Mouse (Mus musculus): ENCODE results near the gene Il13. TPM values are rescaled to one million over a fixed set of nuclear protein-coding genes. Genes with fewer than 3 reads are reported as not detected.
A peak's percentile ranks its signal among the peaks of the same experiment; 100 is the strongest.

Il13 gene
- total RNA-seq, 2 experiments from 2014 or later, result not detected

DNA sequence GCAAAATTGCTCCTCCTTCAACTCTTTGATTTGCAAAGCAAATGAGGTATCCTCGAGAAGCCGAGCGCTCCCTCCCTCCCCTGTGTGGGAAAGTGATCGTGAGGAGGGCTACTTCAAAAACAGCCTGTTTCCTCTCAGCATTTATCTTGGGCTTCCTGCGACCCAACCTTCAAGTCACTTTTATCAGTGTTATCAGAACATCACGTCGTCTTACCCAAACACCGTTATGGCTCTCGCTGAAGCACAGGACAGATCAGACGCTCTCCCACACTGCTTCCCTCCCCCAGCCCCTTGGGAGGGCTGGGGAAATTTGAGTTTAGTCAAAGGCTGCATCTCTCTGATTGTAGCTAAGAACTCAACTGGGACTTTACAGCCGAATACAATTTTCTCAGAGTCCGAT is 28.9 kb downstream of the Il13 start:
- intact Hi-C loops (cut with DNase I), result no loop called here
- no peak for DNase-seq (ENCODE audit: extremely low spot score in 1 of 2, low spot score in 2 of 2)

DNA sequence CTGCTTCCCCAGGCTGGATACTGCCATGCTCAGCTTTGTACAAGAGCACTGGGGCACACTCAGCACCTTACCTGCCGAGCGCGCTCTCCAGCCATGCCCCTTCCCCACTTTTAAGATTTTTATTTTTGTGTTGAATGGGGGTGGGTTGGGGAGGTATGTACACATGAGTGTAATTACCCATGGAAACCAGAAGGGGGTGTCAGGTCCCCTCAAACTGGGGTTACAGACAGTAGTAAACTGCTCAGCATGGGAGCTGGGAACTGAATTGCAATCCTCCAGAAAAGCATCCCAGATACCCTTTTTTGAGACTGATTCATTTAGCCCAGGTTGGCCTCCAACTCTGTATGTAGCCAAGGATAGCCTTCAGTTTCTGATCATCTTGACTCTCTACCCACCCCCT is 29.5 kb downstream of the Il13 start:
- intact Hi-C loops (cut with DNase I), result no loop called here
- no peak for DNase-seq (ENCODE audit: extremely low spot score in 1 of 2, low spot score in 2 of 2)

DNA sequence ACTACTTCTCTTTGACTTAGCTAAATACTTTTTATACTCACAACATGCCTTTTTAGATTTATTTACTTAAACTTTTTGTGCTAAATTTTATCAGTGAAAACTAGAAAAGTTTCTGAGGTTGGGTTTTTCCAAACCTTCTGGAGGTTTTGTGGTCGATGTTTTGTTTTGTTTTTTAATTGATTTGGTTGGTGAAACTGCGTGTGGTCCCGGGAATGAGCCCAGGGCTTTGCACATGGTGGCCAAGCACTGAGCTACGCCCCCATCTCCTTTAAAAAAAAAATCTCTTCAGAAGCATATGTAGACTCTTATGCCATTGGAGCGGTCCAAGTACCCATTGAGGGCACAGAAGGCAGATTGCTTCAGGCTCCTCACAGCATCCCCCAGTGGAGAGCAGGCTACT is 43.4 kb downstream of the Il13 start:
- no peak for DNase-seq (ENCODE audit: extremely low spot score in 1 of 2, low spot score in 2 of 2)
- intact Hi-C loops (cut with DNase I), result no loop called here

DNA sequence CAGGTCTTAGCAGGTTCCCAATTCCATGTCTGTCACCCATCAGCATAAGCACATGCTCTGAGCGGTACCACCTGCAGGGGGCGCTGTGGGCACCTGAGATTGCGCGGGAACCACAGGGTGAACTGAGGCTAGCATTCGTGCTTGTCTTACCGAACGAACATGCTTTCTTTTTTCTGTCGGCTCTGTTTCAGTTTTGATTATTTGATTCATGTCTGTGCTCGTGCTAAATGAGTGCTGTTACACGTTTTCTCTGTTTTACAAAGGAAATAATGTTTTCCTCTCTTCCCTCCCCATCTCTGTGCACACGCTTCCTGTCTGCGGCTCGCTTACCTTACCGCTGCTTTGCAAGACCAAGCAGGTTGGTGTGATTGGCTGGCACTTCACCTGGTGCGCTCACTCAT is 44.1 kb downstream of the Il13 start:
- DNase-seq (ENCODE audit: extremely low spot score in 1 of 2, low spot score in 2 of 2), result peak in 1 of 2 experiments; percentile 39
- intact Hi-C loops (cut with DNase I), result no loop called here

DNA sequence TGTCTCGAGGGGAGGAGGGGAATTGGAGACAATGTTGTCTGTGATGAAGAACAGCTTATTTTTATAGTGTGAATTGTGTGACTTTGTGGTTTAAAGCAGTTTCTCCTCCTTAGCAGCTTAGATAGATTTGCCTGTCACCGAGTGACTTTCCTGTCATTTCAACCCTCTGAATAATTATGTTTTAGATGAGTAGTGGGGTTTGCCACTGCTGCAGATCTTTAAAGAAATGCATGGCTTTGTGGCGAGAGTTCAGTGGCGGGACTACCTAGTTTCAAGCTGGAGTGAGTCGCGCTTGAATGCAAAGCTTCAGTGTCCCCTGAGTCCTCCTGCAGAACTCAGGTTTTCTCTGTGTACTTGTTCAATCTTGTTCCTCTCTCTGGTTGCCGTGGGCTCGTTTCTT is 46.2 kb downstream of the Il13 start:
- intact Hi-C loops (cut with DNase I), result no loop called here
- DNase-seq (ENCODE audit: extremely low spot score in 1 of 2, low spot score in 2 of 2), result no peak

DNA sequence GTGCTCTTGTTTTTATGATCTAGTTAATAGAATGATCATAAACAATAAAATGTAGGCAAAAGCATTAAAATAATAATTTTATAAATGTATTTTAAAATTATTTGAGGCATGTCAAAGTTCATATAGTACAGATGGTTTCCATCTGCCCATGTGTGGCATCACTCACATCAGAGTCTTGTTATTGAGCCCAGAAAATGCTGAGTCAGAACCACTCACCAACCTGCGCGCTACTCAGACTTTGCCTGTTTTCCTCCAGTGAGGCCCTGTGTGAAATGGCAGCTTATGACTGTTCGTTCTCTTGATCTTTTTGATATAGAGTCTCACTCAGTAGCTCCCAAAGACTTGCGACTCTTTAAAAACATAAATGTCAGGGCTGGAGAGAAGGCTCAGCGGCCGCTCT is 49.0 kb downstream of the Il13 start:
- intact Hi-C loops (cut with DNase I), result no loop called here
- DNase-seq (ENCODE audit: extremely low spot score in 1 of 2, low spot score in 2 of 2), result no peak

DNA sequence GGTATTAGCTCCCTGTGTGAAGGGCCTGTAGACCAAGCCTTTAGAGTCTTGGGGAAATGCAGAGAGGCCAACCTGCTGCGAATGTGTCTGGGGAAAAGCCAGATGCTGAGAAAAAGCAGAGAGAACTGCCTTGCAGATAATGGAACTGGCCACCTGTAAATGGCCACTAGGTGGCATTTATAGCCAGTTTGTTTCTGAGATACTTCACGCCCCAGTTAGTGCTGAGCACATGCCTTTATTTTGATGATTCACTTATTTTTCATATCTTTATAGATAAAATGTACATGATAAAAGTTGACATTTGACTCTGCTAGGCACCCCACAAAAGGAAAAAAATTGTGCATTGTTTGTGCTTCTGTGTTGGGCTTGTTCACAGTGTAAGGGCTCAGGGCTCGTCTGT is 49.7 kb downstream of the Il13 start:
- intact Hi-C loops (cut with DNase I), result no loop called here
- no peak for DNase-seq (ENCODE audit: extremely low spot score in 1 of 2, low spot score in 2 of 2)

DNA sequence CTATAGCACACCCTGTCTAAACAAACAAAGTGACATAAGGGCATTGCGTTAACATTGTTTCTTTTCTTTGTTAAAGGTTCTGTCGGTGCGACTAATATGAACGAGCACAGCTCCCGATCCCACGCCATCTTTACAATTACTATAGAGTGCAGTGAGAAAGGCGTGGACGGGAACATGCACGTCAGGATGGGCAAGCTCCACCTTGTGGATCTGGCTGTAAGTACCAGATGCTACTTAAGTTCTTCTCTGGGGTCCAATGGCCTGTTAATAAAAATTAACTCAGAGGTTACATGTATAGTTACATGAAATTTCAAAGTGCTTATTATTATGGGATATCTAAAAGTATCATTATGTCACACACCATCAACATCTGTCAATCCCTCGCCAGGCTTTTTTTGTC is 51.4 kb downstream of the Il13 start:
- no peak for DNase-seq (ENCODE audit: extremely low spot score in 1 of 2, low spot score in 2 of 2)
- intact Hi-C loops (cut with DNase I), result no loop called here

Other genes with a start within 250 kb of the Il13 start
- gene Leap2, start 211.5 kb downstream of the Il13 start, total RNA-seq (2021), result not detected
- gene Uqcrq, start 203.9 kb downstream of the Il13 start, total RNA-seq (2021), result 100 to 1,000 TPM; 560 to 578 TPM
- gene Gdf9, start 203.7 kb downstream of the Il13 start, total RNA-seq (2021), result 1 to 10 TPM in 1 of 2 experiments, under 1 TPM in 1; 0.58 to 1.5 TPM
- gene Gm10447, start 177.6 kb downstream of the Il13 start, total RNA-seq (2021), result not detected
- gene Shroom1, start 177.5 kb downstream of the Il13 start, total RNA-seq (2021), result 1 to 10 TPM; 3.4 to 4.5 TPM
- gene Gm9837, start 164.2 kb downstream of the Il13 start, total RNA-seq (2021), result not detected
- 1 to 10 TPM; 1.1 to 2.1 TPM for gene Gm9945, start 154.5 kb downstream of the Il13 start, total RNA-seq (2021)
- 10 to 100 TPM; 43.8 to 50.1 TPM for gene Sowaha, start 154.4 kb downstream of the Il13 start, total RNA-seq (2021)
- gene Sept8, start 115.4 kb downstream of the Il13 start, total RNA-seq (2021), result 100 to 1,000 TPM; 111 to 124 TPM
- gene Kif3a, start 67.3 kb downstream of the Il13 start, total RNA-seq (2021), result 100 to 1,000 TPM; 164 to 169 TPM
- gene Il4, start 16.0 kb downstream of the Il13 start, total RNA-seq (2021), result not detected
- 1 to 10 TPM; 9.4 to 9.7 TPM for gene Rad50, start 72.6 kb upstream of the Il13 start, total RNA-seq (2021)
- under 1 TPM in 1 of 2 experiments, not detected in 1; 0.30 TPM for gene Il5, start 86.1 kb upstream of the Il13 start, total RNA-seq (2021)
- gene Irf1, start 135.3 kb upstream of the Il13 start, total RNA-seq (2021), result 1 to 10 TPM; 2.3 to 3.3 TPM
- under 1 TPM in 1 of 2 experiments, not detected in 1; 0.41 TPM for gene Gm17334, start 138.5 kb upstream of the Il13 start, total RNA-seq (2021)
- gene Gm12216, start 224.6 kb upstream of the Il13 start, total RNA-seq (2021), result 1 to 10 TPM in 1 of 2 experiments, under 1 TPM in 1; 0.85 to 1.5 TPM

All from left cerebral cortex, postnatal 10 days (tissue).